Mouse (Mus musculus) heart, postnatal 0 days (tissue): ENCODE results near the gene Kcnd2. TPM values are rescaled to one million over a fixed set of nuclear protein-coding genes. Genes with fewer than 3 reads are reported as not detected.

Source experiments
- ATAC-seq: fragments of 200-750 bp; cut with Nextera tagmentation; 2 replicates; pipeline ENCODE4 v1.8.0; 2017; ENCODE audit warnings: low read depth, moderate number of reproducible peaks, moderate library complexity; ENCODE audit not compliant: insufficient read depth
- DNase-seq: peaks from one replicate; pipeline ENCODE4 v3.0.0-alpha.2; 2016; ENCODE audit warnings: low spot score
- H3K27ac ChIP-seq: fragments of 300-500 bp; sonication (generic); 2 replicates; pipeline ENCODE4 v1.5.1; 2014; ENCODE audit warnings: low read depth, mild to moderate bottlenecking
- H3K27me3 ChIP-seq: fragments of 300-500 bp; sonication (generic); 2 replicates; pipeline ENCODE4 v1.6.1; 2014; ENCODE audit warnings: low read length, mixed read lengths; ENCODE audit not compliant: control insufficient read depth, insufficient read depth
- H3K36me3 ChIP-seq: fragments of 300-500 bp; sonication (generic); replicated peaks from 2 replicates; pipeline ENCODE4 v1.6.1; 2014; ENCODE audit warnings: low read length, mixed read lengths; ENCODE audit not compliant: control insufficient read depth, insufficient read depth
- H3K4me1 ChIP-seq: fragments of 300-500 bp; sonication (generic); 2 replicates; pipeline ENCODE4 v1.6.1; 2014; ENCODE audit warnings: antibody characterized with exemption; ENCODE audit not compliant: control insufficient read depth, insufficient read depth
- H3K4me2 ChIP-seq: fragments of 300-500 bp; sonication (generic); 2 replicates; pipeline ENCODE4 v1.6.1; 2014; ENCODE audit warnings: low read depth, mild to moderate bottlenecking, low read length, moderate library complexity
- H3K4me3 ChIP-seq: fragments of 300-500 bp; sonication (generic); 2 replicates; pipeline ENCODE4 v1.5.1; 2014; ENCODE audit warnings: low read depth, low read length
- H3K9ac ChIP-seq: fragments of 300-500 bp; sonication (generic); replicated peaks from 2 replicates; pipeline ENCODE4 v1.6.1; 2014; ENCODE audit warnings: low read depth, low read length, mixed read lengths
- H3K9me3 ChIP-seq: fragments of 300-500 bp; sonication (generic); replicated peaks from 2 replicates; pipeline ENCODE4 v1.6.1; 2016; ENCODE audit warnings: low read length; ENCODE audit not compliant: control insufficient read depth
- CTCF ChIP-seq: IDR thresholded peaks from 2 replicates; pipeline ENCODE4 v1.5.1; 2016; ENCODE audit warnings: antibody characterized with exemption, control low read depth, low read depth
- EP300 ChIP-seq: IDR thresholded peaks from 2 replicates; pipeline ENCODE4 v1.6.1; 2016; ENCODE audit warnings: antibody characterized with exemption, low read depth
- WGBS: fragments of 180-500 bp; shearing (Covaris S2); extraction: QIAGEN DNeasy Blood & Tissue Kit; methylation state at CpG from one replicate; pipeline ENCODE4 v1.1.7; 2014; 5-methylcytosine and 5-hydroxymethylcytosine counted together
- polyA plus RNA-seq: library from polyadenylated mRNA; unstranded; fragments of >200 nt; fragmentation: Nextera tagmentation; extraction: Ambion mirVana; gene quantifications from 2 replicates; pipeline ENCODE4 v1.2.1, GENCODE M21; 2015
- total RNA-seq: library from RNA; depleted of rRNA; stranded (reverse); fragments of >200 nt; gene quantifications from 2 replicates; pipeline ENCODE4 v1.2.3, GENCODE M21; 2014; ENCODE audit warnings: low replicate concordance

Kcnd2 gene
- total and polyA plus RNA-seq, 2 experiments from 2014 or later, result 1.6 to 2.4 TPM

DNA sequence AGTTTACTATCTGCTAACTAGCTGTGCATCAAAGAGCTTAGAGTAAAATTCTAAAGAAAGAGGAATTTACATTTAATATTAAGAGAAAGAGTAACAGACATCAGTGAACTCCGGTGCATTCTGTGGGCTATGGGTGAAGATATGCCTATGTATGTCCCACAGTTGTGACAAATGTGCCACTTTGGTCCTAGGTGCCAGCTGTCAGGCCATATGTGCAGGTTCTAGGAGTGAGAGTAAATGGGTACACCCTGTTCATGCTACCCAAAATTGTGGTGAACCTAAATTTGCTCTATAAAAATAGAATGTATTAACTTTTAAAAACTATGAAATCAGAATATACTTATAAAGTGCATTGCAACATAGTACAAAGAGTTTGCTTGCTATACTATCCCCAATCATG, 215.8 kb downstream of the Kcnd2 start:
- ATAC-seq, result no peak
- TF ChIP-seq EP300 (no peak), CTCF (no peak)

GRCm38 (mm10) chr6:21464719-21465118, 249.4 kb downstream of the Kcnd2 start:
- TF ChIP-seq CTCF, result no peak
- Histone ChIP-seq H3K4me2 (no peak overlapping the region), H3K27me3 (no peaks in the 10 kb centered on the region), H3K36me3 (no peaks in the 10 kb centered on the region), H3K4me1 (0 out of 2 replicates have a peak, but pooled peaks cover 3% of the 10 kb centered on the region), H3K4me3 (no peak overlapping the region), H3K27ac (no peak overlapping the region), H3K9me3 (no peaks in the 10 kb centered on the region), H3K9ac (no peak overlapping the region)
- no peak for ATAC-seq
- no peak for DNase-seq

More for the DNA sequence above, 215.8 kb downstream of the Kcnd2 start:
- H3K9me3 ChIP-seq, result no peaks in the 10 kb centered on the region
- H3K27ac ChIP-seq, result no peak overlapping the region
- H3K36me3 ChIP-seq, result no peaks in the 10 kb centered on the region
- DNase-seq, result no peak
- no peak overlapping the region for H3K9ac ChIP-seq
- no peaks in the 10 kb centered on the region for H3K27me3 ChIP-seq
- H3K4me3 ChIP-seq, result no peak overlapping the region
- H3K4me2 ChIP-seq, result no peak overlapping the region
- H3K4me1 ChIP-seq, result no peaks in the 10 kb centered on the region
- WGBS, result 91% methylated on average over 1 of the region's 1 CpGs

DNA sequence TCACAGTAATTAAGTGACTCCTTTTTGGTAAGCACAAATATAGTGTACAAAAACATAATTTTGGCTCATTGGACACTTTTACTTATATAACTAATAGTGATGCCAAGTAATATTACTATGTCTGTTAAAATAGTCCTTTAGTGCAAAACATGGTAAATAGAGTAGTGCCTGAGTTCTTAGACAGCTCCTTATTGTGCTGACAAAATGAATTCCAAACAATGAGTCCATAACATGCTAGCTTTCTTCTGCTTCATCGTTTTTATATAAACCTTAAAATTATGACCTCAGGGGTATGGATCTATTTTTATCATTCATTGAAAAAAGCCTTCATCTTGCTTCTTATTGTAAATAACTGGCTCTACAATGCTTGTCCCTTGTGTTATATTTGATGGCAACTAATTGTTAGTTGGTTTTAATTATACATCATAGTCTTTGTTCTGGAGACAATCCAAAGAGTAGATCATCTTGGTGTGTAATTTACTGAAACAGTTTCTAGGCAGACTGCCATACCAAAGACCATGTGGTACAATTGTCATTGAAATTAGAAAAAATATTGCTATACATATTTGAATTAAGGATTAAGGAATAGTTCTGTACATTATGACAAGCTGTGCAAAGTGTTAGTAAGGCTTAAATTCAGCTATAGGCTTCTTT, 256.7 kb downstream of the Kcnd2 start:
- Histone ChIP-seq H3K27ac (no peak overlapping the region), H3K4me2 (no peak overlapping the region), H3K9me3 (no peaks in the 10 kb centered on the region), H3K27me3 (no peaks in the 10 kb centered on the region), H3K4me3 (no peak overlapping the region), H3K4me1 (0 out of 2 replicates have a peak, but pooled peaks cover 3% of the 10 kb centered on the region), H3K9ac (no peak overlapping the region), H3K36me3 (no peaks in the 10 kb centered on the region)
- DNase-seq (no peak), ATAC-seq (no peak)
- TF ChIP-seq EP300 (no peak), CTCF (no peak)
- 74% methylated on average over 1 of the region's 1 CpGs for WGBS

GRCm38 (mm10) chr6:21482714-21483113, 267.4 kb downstream of the Kcnd2 start:
- ATAC-seq (no peak), DNase-seq (no peak)
- Histone ChIP-seq H3K9ac (no peak overlapping the region), H3K4me1 (no peaks in the 10 kb centered on the region), H3K9me3 (no peaks in the 10 kb centered on the region), H3K4me2 (no peak overlapping the region), H3K27ac (no peak overlapping the region), H3K27me3 (no peaks in the 10 kb centered on the region), H3K4me3 (no peak overlapping the region), H3K36me3 (no peaks in the 10 kb centered on the region)
- WGBS, result 87% methylated on average over 2 of the region's 2 CpGs
- TF ChIP-seq CTCF (no peak), EP300 (no peak)

GRCm38 (mm10) chr6:21488536-21488935, 273.2 kb downstream of the Kcnd2 start:
- ATAC-seq, result no peak
- TF ChIP-seq EP300 (no peak), CTCF (no peak)
- no peaks in the 10 kb centered on the region for H3K27me3 ChIP-seq
- no peak overlapping the region for H3K4me2 ChIP-seq
- DNase-seq, result no peak
- H3K27ac ChIP-seq, result no peak overlapping the region
- H3K4me3 ChIP-seq, result no peak overlapping the region
- H3K4me1 ChIP-seq, result no peaks in the 10 kb centered on the region
- no peaks in the 10 kb centered on the region for H3K9me3 ChIP-seq
- 79% methylated on average over 2 of the region's 2 CpGs for WGBS
- H3K9ac ChIP-seq, result no peak overlapping the region
- no peaks in the 10 kb centered on the region for H3K36me3 ChIP-seq

- 76% methylated on average over 1 of the region's 1 CpGs for WGBS
- no peaks in the 10 kb centered on the region for H3K36me3 ChIP-seq
- TF ChIP-seq CTCF (no peak), EP300 (no peak)
- H3K9me3 ChIP-seq, result no peaks in the 10 kb centered on the region
- no peak overlapping the region for H3K4me2 ChIP-seq
- H3K9ac ChIP-seq, result no peak overlapping the region
- no peaks in the 10 kb centered on the region for H3K27me3 ChIP-seq
- no peak for ATAC-seq
- no peak overlapping the region for H3K4me3 ChIP-seq
- DNase-seq, result no peak
- H3K4me1 ChIP-seq, result no peaks in the 10 kb centered on the region
- no peak overlapping the region for H3K27ac ChIP-seq
These were observed 287.6 kb downstream of the Kcnd2 start for GRCm38 (mm10) chr6:21502921-21503320.
